Mouse (Mus musculus) G1E-ER4 (cell line): Measurements from ENCODE around the gene Paqr9. TPM values are rescaled to one million over a fixed set of nuclear protein-coding genes. Genes with fewer than 3 reads are reported as not detected.

Source experiments
- GATA1 ChIP-seq: IDR thresholded peaks from one replicate; pipeline ENCODE4 v1.8.0; 2012; ENCODE audit warnings: low read length, inconsistent platforms
- polyA plus RNA-seq: library from polyadenylated mRNA; stranded (reverse); fragments of >175 nt; gene quantifications from 2 replicates; pipeline ENCODE4 v1.2.3, GENCODE M21; 2012

The Paqr9 gene
- polyA plus RNA-seq, 1 experiment = not detected

GRCm38 (mm10) chr9:95541208-95541607 lies 18.2 kb upstream of the Paqr9 start:
- TF ChIP-seq GATA1 = no peak

- no peak for TF ChIP-seq GATA1
Observed at GRCm38 (mm10) chr9:95541650-95542432, 17.6 kb upstream of the Paqr9 start.

- no peak for TF ChIP-seq GATA1
Observed at GRCm38 (mm10) chr9:95542475-95542874, 17.0 kb upstream of the Paqr9 start.

GRCm38 (mm10) chr9:95544598-95544997 lies 14.9 kb upstream of the Paqr9 start:
- no peak for TF ChIP-seq GATA1

GRCm38 (mm10) chr9:95546679-95547078 lies 12.8 kb upstream of the Paqr9 start:
- TF ChIP-seq GATA1 = no peak

GRCm38 (mm10) chr9:95549626-95550411 lies 9.6 kb upstream of the Paqr9 start:
- no peak for TF ChIP-seq GATA1

GRCm38 (mm10) chr9:95550856-95551774 lies 8.3 kb upstream of the Paqr9 start:
- TF ChIP-seq GATA1 = no peak

GRCm38 (mm10) chr9:95552175-95552705 lies 7.2 kb upstream of the Paqr9 start:
- no peak for TF ChIP-seq GATA1

GRCm38 (mm10) chr9:95554231-95555221 lies 4.9 kb upstream of the Paqr9 start:
- TF ChIP-seq GATA1 = no peak

- TF ChIP-seq GATA1 = no peak
Observed at GRCm38 (mm10) chr9:95555233-95555740, 4.2 kb upstream of the Paqr9 start.

GRCm38 (mm10) chr9:95556067-95556512 lies 3.4 kb upstream of the Paqr9 start:
- TF ChIP-seq GATA1 = no peak

- TF ChIP-seq GATA1 = no peak
Observed at GRCm38 (mm10) chr9:95557722-95558121, 1.7 kb upstream of the Paqr9 start.

GRCm38 (mm10) chr9:95558726-95559058 lies 765 bp upstream of the Paqr9 start:
- TF ChIP-seq GATA1 = no peak
